Mouse (Mus musculus) myocyte (in vitro differentiated cells): ENCODE data around the gene Gramd2.

ENCODE experiments used
- MYOD1 ChIP-seq, 3 experiments: IDR thresholded peaks; one replicate each; pipeline ENCODE4 v1.6.1; 2011; ENCODE audit warnings: control low read depth in 2 of 3, low read depth in 2 of 3, mild to moderate bottlenecking in 2 of 3, moderate library complexity in 1 of 3; ENCODE audit not compliant: insufficient read length in 2 of 3, control insufficient read depth in 1 of 3
- USF1 ChIP-seq: IDR thresholded peaks from one replicate; pipeline ENCODE4 v1.6.1; 2011; ENCODE audit warnings: low read depth, mild to moderate bottlenecking, control low read depth, moderate library complexity

- no peak for TF ChIP-seq MYOD1 (IDR thresholded peaks at IDR 0.05; ENCODE audit: control insufficient read depth in 1 of 3, insufficient read length in 2 of 3, low read depth in 2 of 3)
- TF ChIP-seq USF1 = no peak
Observed at GRCm38 (mm10) chr9:59743903-59744302, 64.0 kb downstream of the Gramd2 start.
